Mouse (Mus musculus) heart, embryonic 10.5 days (tissue): ENCODE results near the gene Cln5. TPM values are rescaled to one million over a fixed set of nuclear protein-coding genes. Genes with fewer than 3 reads are reported as not detected.

ENCODE experiments used
- DNase-seq: peaks from one replicate; pipeline ENCODE4 v3.0.0-alpha.2; 2017; ENCODE audit warnings: low spot score
- H3K27ac ChIP-seq: fragments of 300-500 bp; sonication (generic); 2 replicates; pipeline ENCODE4 v1.5.1; 2016; ENCODE audit warnings: mild to moderate bottlenecking
- H3K27me3 ChIP-seq: fragments of 300-500 bp; sonication (generic); 2 replicates; pipeline ENCODE4 v1.6.1; 2016; ENCODE audit warnings: mild to moderate bottlenecking; ENCODE audit not compliant: poor library complexity, insufficient read depth, severe bottlenecking
- H3K36me3 ChIP-seq: fragments of 300-500 bp; sonication (generic); 2 replicates; pipeline ENCODE4 v1.6.1; 2016; ENCODE audit warnings: mild to moderate bottlenecking, moderate library complexity
- H3K4me1 ChIP-seq: fragments of 300-500 bp; sonication (generic); 2 replicates; pipeline ENCODE4 v1.6.1; 2016; ENCODE audit warnings: mild to moderate bottlenecking
- H3K4me3 ChIP-seq: fragments of 300-500 bp; sonication (generic); 2 replicates; pipeline ENCODE4 v1.5.1; 2016; ENCODE audit warnings: mild to moderate bottlenecking, moderate library complexity
- H3K9me3 ChIP-seq: fragments of 300-500 bp; sonication (generic); 2 replicates; pipeline ENCODE4 v1.6.1; 2016; ENCODE audit warnings: mild to moderate bottlenecking, moderate library complexity
- WGBS: fragments of 180-500 bp; shearing (Covaris S2); methylation state at CpG from one replicate; pipeline ENCODE4 v1.1.7; 2016; 5-methylcytosine and 5-hydroxymethylcytosine counted together
- polyA plus RNA-seq: library from polyadenylated mRNA; unstranded; fragments of >200 nt; fragmentation: Nextera tagmentation; extraction: Ambion mirVana; gene quantifications from 2 replicates; pipeline ENCODE4 v1.2.1, GENCODE M21; 2016

The Cln5 gene
- polyA plus RNA-seq, 1 experiment from 2014 or later: 28.3 TPM

DNA sequence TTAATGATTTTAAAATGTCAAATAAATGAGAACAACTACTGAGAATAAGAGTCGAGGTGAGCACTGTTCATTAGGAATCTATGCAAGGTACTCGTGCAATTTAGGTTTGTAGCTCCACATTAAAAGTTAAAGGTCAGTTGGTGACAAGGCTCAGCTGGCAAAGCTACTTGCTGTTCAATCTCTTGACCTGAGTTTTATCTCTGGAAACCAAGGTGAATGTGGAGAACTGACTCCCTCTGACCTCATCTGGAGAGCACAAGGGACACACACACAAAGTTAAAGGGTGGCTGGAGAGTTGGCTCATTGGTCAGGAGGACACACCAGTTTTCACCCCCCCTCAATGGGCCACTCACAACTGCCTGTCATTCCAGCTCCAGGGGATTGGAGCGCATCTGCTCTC is 31.2 kb downstream of the Cln5 start:
- peaks cover 8% of the 10 kb centered on the region; the same call in 1 of the 2 replicates for H3K4me1 ChIP-seq
- no peaks in the 10 kb centered on the region; the same call in 1 of the 2 replicates for H3K36me3 ChIP-seq
- H3K4me3 ChIP-seq: no peak overlapping the region
- H3K27me3 ChIP-seq: no peaks in the 10 kb centered on the region
- H3K9me3 ChIP-seq: no peaks in the 10 kb centered on the region
- WGBS: 73% methylated on average over 3 of the region's 3 CpGs
- no peak overlapping the region for H3K27ac ChIP-seq
- DNase-seq: no peak

DNA sequence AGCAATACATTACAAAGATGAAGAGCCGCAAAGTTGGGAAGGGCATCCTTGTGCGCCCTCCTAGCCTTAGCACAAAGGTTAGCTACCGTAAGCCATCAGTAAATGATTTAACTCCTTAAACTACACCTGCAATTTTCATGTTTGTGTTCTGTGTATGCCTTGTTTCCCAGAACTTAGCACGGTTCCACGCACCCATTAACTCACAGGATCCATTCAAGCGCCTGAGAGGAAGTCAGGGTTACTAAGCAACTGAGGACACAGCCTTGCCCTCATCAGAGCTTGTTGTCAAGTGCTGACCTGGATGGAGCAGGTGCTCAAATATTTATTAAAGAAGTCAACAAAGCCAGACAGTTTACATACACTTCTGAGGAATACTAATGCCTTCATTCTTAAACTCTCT is 32.2 kb downstream of the Cln5 start:
- no peaks in the 10 kb centered on the region for H3K27me3 ChIP-seq
- no peaks in the 10 kb centered on the region for H3K9me3 ChIP-seq
- H3K36me3 ChIP-seq: no peaks in the 10 kb centered on the region
- H3K4me3 ChIP-seq: no peak overlapping the region
- DNase-seq: no peak
- H3K4me1 ChIP-seq: peaks cover 6% of the 10 kb centered on the region; the same call in 1 of the 2 replicates
- H3K27ac ChIP-seq: no peak overlapping the region
- WGBS: 77% methylated on average over 6 of the region's 6 CpGs

- peaks cover 2% of the 10 kb centered on the region; the same call in 1 of the 2 replicates for H3K4me1 ChIP-seq
- no peak for DNase-seq
- H3K36me3 ChIP-seq: no peaks in the 10 kb centered on the region
- H3K27me3 ChIP-seq: no peaks in the 10 kb centered on the region
- no peak overlapping the region for H3K27ac ChIP-seq
- WGBS: 78% methylated on average over 10 of the region's 10 CpGs
- no peaks in the 10 kb centered on the region for H3K9me3 ChIP-seq
- no peak overlapping the region for H3K4me3 ChIP-seq
These were observed 32.8 kb downstream of the Cln5 start for GRCm38 (mm10) chr14:103102731-103103335.

- Histone ChIP-seq H3K4me3 (no peak overlapping the region), H3K27me3 (no peaks in the 10 kb centered on the region), H3K36me3 (no peaks in the 10 kb centered on the region), H3K4me1 (no peaks in the 10 kb centered on the region), H3K9me3 (no peaks in the 10 kb centered on the region), H3K27ac (no peak overlapping the region)
- 90% methylated on average over 2 of the region's 2 CpGs for WGBS
- no peak for DNase-seq
These were observed 36.3 kb downstream of the Cln5 start for GRCm38 (mm10) chr14:103106301-103106700.

GRCm38 (mm10) chr14:103109971-103110370 is 40.0 kb downstream of the Cln5 start:
- 84% methylated on average over 4 of the region's 4 CpGs for WGBS
- Histone ChIP-seq H3K36me3 (peaks cover 17% of the 10 kb centered on the region; the same call in 1 of the 2 replicates), H3K4me3 (no peak overlapping the region)

GRCm38 (mm10) chr14:103112606-103113363 is 42.8 kb downstream of the Cln5 start:
- no peak for DNase-seq
- Histone ChIP-seq H3K36me3 (peaks cover 44% of the 10 kb centered on the region), H3K4me1 (no peaks in the 10 kb centered on the region), H3K27me3 (no peaks in the 10 kb centered on the region), H3K4me3 (no peak overlapping the region), H3K9me3 (no peaks in the 10 kb centered on the region), H3K27ac (no peak overlapping the region)
- 91% methylated on average over 3 of the region's 3 CpGs for WGBS

More at GRCm38 (mm10) chr14:103109971-103110370, 40.0 kb downstream of the Cln5 start:
- Histone ChIP-seq H3K9me3 (no peaks in the 10 kb centered on the region), H3K4me1 (no peaks in the 10 kb centered on the region), H3K27ac (no peak overlapping the region), H3K27me3 (no peaks in the 10 kb centered on the region)
- no peak for DNase-seq

DNA sequence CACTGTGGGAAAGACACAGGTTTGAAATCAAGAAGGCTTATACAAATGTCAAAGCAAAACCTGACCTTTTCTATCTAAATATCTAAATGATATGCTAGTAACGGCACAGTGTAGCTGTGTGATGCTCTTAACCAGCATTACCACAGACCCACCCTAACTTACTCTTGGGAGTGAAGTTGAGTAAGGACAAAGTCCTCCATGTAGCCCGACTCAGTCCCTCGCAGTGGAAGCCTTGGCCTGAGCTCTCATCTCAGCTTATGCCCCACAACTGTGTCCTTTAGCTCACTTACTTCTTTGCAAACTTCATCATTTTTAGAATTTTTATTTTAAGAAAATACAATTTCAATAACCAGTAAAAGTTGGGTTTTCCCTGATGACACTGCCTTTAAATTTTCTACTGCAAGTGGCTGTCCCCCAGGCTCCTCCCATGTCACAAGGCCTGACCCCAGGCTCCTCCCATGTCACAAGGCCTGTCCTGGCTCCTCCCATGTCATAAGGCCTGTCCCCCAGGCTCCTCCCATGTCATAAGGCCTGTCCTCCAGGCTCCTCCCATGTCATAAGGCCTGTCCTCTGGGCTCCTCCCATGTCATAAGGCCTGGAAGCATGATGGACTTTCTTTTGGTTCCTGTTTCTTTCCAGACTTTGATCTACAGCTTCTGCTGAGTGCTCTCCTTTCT is 45.1 kb downstream of the Cln5 start:
- 98% methylated on average over 3 of the region's 3 CpGs for WGBS
- no peak for DNase-seq
- H3K4me3 ChIP-seq: no peak overlapping the region
- no peaks in the 10 kb centered on the region for H3K9me3 ChIP-seq
- H3K27me3 ChIP-seq: no peaks in the 10 kb centered on the region
- peaks cover 60% of the 10 kb centered on the region for H3K36me3 ChIP-seq
- no peak overlapping the region for H3K27ac ChIP-seq
- no peaks in the 10 kb centered on the region for H3K4me1 ChIP-seq

DNA sequence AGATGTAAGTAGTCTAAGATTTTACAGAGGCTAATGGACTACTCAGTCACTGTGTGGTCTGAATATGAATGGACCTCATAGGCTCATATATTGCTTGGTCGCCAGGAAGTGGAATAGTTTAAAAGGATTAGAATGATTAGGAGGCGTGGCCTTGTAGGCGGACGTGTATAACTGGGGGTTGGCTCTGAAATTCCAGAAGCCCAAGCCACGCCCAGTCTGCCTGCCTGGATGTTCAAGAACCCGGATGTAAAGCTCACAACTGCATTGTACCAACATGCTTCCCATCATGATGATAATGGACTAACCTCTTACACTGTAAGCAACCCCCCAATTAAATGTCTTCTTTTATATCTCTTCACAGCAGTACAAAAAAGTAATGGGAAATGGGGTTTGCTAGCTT is 55.7 kb downstream of the Cln5 start:
- DNase-seq: no peak
- Histone ChIP-seq H3K36me3 (peaks cover 59% of the 10 kb centered on the region), H3K9me3 (no peaks in the 10 kb centered on the region), H3K4me3 (no peak overlapping the region), H3K27me3 (no peaks in the 10 kb centered on the region), H3K4me1 (no peaks in the 10 kb centered on the region), H3K27ac (no peak overlapping the region)
- 81% methylated on average over 6 of the region's 6 CpGs for WGBS

Other genes starting within 250 kb of the Cln5 start
- 2.5 and 3.4 TPM in 2 replicates for gene Kctd12, start 87.6 kb upstream of the Cln5 start, polyA plus RNA-seq
- gene Acod1, start 23.2 kb upstream of the Cln5 start, polyA plus RNA-seq: 0.08 TPM in 1 of 2 replicates, not detected in the other
- gene Fbxl3, start 29.4 kb downstream of the Cln5 start, polyA plus RNA-seq: 18.4 TPM in 2 replicates